Mouse (Mus musculus) liver, adult 2 months (tissue): ENCODE data around the gene Galnt2. TPM values are rescaled to one million over a fixed set of nuclear protein-coding genes. Genes with fewer than 3 reads are reported as not detected.
A peak's percentile ranks its signal among the peaks of the same experiment; 100 is the strongest.

Experiments
- DNase-seq: peaks from one replicate; pipeline ENCODE4 v3.0.0-alpha.2; 2011; ENCODE audit warnings: low read depth, low spot score; ENCODE audit errors: extremely low read depth
- H3K27ac ChIP-seq: fragments of 200-500 bp; replicated peaks from 2 replicates; pipeline ENCODE4 v1.5.1; 2012; ENCODE audit warnings: low read depth, mild to moderate bottlenecking, control low read depth, inconsistent platforms, low read length; ENCODE audit not compliant: insufficient read depth
- H3K27me3 ChIP-seq: fragments of 200-500 bp; 2 replicates; pipeline ENCODE4 v1.6.1; 2012; ENCODE audit warnings: mild to moderate bottlenecking, moderate library complexity, low read length, inconsistent platforms; ENCODE audit not compliant: control insufficient read depth, insufficient read depth
- H3K36me3 ChIP-seq: fragments of 200-500 bp; 2 replicates; pipeline ENCODE4 v1.6.1; 2012; ENCODE audit warnings: low read length, inconsistent platforms; ENCODE audit not compliant: control insufficient read depth, insufficient read depth
- H3K4me1 ChIP-seq: fragments of 200-500 bp; 2 replicates; pipeline ENCODE4 v1.6.1; 2011; ENCODE audit warnings: low read length; ENCODE audit not compliant: control insufficient read depth, insufficient read depth
- H3K4me3 ChIP-seq: fragments of 200-500 bp; 2 replicates; pipeline ENCODE4 v1.5.1; 2011; ENCODE audit warnings: low read depth, mild to moderate bottlenecking, control low read depth, low read length, moderate library complexity; ENCODE audit not compliant: insufficient read depth
- H3K79me2 ChIP-seq: fragments of 200-500 bp; 2 replicates; pipeline ENCODE4 v1.6.1; 2012; ENCODE audit warnings: inconsistent platforms, mild to moderate bottlenecking, low read length, moderate library complexity; ENCODE audit not compliant: control insufficient read depth, insufficient read depth
- H3K9ac ChIP-seq: fragments of 200-500 bp; 2 replicates; pipeline ENCODE4 v1.6.1; 2012; ENCODE audit warnings: low read depth, mild to moderate bottlenecking, control low read depth, inconsistent platforms, low read length
- CTCF ChIP-seq: fragments of 200-500 bp; IDR thresholded peaks from 2 replicates; pipeline ENCODE4 v1.5.1; 2011; ENCODE audit warnings: low read depth, low read length, control low read depth
- POLR2A ChIP-seq: fragments of 200-500 bp; IDR thresholded peaks from 2 replicates; pipeline ENCODE4 v1.6.1; 2011; ENCODE audit warnings: low read length, control low read depth; ENCODE audit not compliant: insufficient read depth; ENCODE audit errors: extremely low read depth
- WGBS: fragments of 180-500 bp; shearing (Covaris S2); methylation state at CpG from one replicate; pipeline ENCODE4 v1.1.7; 2018; 5-methylcytosine and 5-hydroxymethylcytosine counted together
- polyA plus RNA-seq: library from polyadenylated mRNA; depleted of rRNA; stranded (reverse); fragments of >200 nt; gene quantifications from 2 replicates; pipeline ENCODE4 v1.2.3, GENCODE M21; 2012
- total RNA-seq: library from RNA; depleted of rRNA; stranded (reverse); fragments of >200 nt; gene quantifications from 2 replicates; pipeline ENCODE4 v1.2.3, GENCODE M21; 2014

Galnt2 gene
- total and polyA plus RNA-seq, 2 experiments, result 7.3 to 9.3 TPM

DNA sequence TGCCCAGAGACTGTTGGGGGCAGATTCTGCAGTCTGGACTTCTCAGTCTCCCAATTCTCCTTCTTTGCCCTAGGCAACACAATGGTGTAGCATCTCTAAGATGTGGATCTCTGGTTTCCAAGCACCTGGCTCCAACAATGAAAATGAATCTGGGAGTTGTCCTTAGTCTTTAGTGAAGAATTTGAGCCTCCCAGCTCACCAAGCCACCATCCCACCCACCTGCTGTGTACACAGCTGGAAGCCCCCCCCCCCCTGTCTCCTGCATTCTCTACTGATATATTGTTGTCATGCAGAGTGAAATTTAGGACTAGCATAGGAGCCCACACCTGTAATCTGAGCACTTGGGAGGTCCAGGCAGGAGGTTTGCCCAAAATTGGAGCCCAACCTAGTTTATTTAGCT lies 14.2 kb upstream of the Galnt2 start:
- no peaks in the 10 kb centered on the region for H3K4me1 ChIP-seq
- H3K27ac ChIP-seq, result no peak overlapping the region
- H3K4me3 ChIP-seq, result no peak overlapping the region
- no peak overlapping the region for H3K9ac ChIP-seq
- TF ChIP-seq CTCF (no peak), POLR2A (no peak)
- H3K27me3 ChIP-seq, result peaks cover 6% of the 10 kb centered on the region; the same call in 1 of the 2 replicates
- H3K36me3 ChIP-seq, result no peaks in the 10 kb centered on the region
- no peak for DNase-seq
- H3K79me2 ChIP-seq, result no peaks in the 10 kb centered on the region

DNA sequence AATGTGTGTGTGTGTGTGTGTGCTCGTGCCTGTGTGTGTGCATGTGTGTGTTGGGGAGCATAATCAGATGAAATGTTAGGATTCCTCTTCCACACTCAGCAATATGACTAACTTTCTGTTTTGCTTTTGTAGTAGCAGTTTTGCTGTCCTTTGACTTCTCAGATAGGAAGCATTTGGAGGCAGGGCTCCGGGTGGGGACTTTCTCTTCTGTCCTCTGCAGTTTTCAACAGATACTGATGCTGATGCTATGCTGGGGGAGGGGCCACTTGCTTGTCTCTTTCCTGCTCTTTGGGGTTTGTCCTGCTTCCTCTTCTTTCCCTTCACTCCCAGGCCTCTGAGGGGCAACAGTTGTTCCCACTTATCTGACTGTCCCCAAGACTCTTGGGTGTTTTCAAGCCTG lies 1.3 kb upstream of the Galnt2 start:
- H3K4me3 ChIP-seq, result no peak overlapping the region
- no peaks in the 10 kb centered on the region for H3K36me3 ChIP-seq
- H3K27me3 ChIP-seq, result no peaks in the 10 kb centered on the region
- no peak overlapping the region for H3K9ac ChIP-seq
- 64% methylated on average over 2 of the region's 2 CpGs for WGBS
- no peak for DNase-seq
- TF ChIP-seq CTCF (no peak), POLR2A (no peak)
- H3K4me1 ChIP-seq, result peaks cover 6% of the 10 kb centered on the region; the same call in 1 of the 2 replicates
- H3K79me2 ChIP-seq, result peaks cover 13% of the 10 kb centered on the region
- H3K27ac ChIP-seq, result no peak overlapping the region

DNA sequence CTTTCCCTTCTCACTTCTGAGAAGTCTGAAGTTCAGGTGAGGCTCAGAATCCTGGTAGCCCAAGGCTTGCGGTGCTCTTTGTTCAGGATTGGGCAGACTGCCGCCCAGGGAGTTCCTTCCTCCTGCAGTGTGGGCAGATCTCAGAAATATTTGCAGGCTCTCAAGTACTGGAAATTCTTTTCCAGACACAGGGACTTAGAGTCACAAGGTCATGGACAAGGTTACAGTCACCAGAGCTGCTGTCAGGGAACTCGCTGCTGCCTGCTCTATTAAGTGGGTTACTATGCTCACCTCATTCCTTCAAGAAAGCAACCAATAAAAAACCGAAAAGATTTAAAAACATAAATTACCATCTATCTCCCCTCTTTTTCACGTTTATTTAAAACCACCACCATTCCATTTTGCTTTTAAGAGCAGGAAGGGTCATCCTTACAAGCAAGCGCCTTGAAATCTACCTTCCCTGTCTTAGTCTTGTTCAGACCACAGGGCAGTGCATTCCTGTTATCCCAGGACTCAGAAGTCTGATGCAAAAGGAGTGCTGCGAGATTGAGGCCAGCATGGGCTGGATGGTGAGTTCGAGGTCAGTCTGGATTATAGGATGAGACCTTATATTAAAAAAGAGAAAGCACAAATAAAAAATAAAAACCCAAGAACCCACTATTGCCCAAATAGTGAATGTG lies 555 bp upstream of the Galnt2 start:
- no peaks in the 10 kb centered on the region for H3K36me3 ChIP-seq
- peak overlapping the region; percentile 48 for H3K4me3 ChIP-seq
- TF ChIP-seq CTCF (no peak), POLR2A (no peak)
- peaks cover 19% of the 10 kb centered on the region for H3K79me2 ChIP-seq
- H3K9ac ChIP-seq, result no peak overlapping the region
- peaks cover 6% of the 10 kb centered on the region; the same call in 1 of the 2 replicates for H3K4me1 ChIP-seq
- no peaks in the 10 kb centered on the region for H3K27me3 ChIP-seq
- WGBS, result 56% methylated on average over 8 of the region's 8 CpGs
- no peak overlapping the region for H3K27ac ChIP-seq
- DNase-seq, result no peak

DNA sequence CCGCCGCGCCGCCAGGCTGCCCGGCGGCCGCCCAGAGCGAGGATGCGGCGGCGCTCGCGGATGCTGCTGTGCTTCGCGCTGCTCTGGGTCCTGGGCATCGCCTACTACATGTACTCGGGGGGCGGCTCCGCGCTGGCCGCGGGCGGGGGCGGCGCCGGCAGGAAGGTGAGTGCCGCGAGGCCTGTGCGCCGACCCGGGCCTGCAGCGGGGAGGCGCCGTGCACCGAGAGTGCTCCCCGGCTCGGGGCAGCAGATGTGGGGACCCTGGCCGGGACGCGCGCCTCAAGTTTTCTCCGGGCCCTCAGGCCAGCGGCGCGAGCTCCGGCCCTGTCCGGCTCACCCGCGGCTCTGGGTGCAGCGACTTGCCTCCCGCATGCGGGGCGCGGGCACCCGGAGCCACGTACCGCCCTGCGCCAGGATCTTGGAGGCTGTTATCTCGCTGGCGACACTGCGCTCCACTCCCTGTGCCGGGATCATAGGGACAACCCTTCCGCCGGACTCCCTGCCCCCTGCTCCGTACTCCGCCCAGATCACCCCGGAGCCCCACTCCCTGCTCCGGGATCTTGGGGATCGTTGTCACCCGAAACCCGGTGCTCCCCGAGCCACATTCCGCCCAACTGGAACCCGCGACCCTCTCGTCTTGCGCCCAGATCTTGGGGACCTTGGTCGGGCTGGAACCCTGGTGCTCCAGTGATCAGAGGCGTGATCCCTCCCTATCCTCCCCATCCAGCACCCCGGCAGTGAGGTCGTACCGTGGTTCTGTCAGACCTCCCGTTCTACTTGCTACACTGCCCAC lies 491 bp downstream of the Galnt2 start:
- TF ChIP-seq POLR2A (no peak), CTCF (peak; percentile 21; the same call in 1 of the 2 replicates)
- H3K27me3 ChIP-seq, result no peaks in the 10 kb centered on the region
- peak; percentile 57 for DNase-seq
- peak overlapping the region; percentile 79 for H3K4me3 ChIP-seq
- peaks cover 6% of the 10 kb centered on the region; the same call in 1 of the 2 replicates for H3K4me1 ChIP-seq
- peak overlapping the region; percentile 69 for H3K9ac ChIP-seq
- peak overlapping the region; percentile 29 for H3K27ac ChIP-seq
- WGBS, result 2% methylated on average over 63 of the region's 83 CpGs
- peaks cover 26% of the 10 kb centered on the region for H3K79me2 ChIP-seq
- H3K36me3 ChIP-seq, result no peaks in the 10 kb centered on the region

DNA sequence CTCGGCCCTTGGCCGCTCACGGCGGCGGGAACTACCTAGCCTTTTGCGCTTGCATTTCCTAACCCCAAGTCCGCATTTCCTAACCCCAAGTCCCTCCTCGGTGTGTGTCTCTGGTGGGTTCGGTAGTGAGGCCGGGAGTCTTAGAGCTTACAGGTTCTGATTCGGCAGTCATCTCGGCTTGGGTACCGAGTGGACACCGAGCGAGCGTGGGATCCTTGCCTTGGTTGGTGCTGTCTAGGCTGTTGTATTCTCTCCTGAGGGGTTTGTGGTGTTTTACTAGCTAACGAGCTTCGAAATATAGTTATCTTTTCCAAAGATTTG lies 1.0 kb downstream of the Galnt2 start:
- peaks cover 10% of the 10 kb centered on the region for H3K4me1 ChIP-seq
- H3K27ac ChIP-seq, result peak overlapping the region; percentile 29
- no peak for DNase-seq
- H3K9ac ChIP-seq, result peak overlapping the region; percentile 69
- peaks cover 31% of the 10 kb centered on the region for H3K79me2 ChIP-seq
- TF ChIP-seq CTCF, result no peak
- TF ChIP-seq POLR2A, result no peak
- 9% methylated on average over 18 of the region's 18 CpGs for WGBS
- no peaks in the 10 kb centered on the region for H3K36me3 ChIP-seq
- no peaks in the 10 kb centered on the region for H3K27me3 ChIP-seq
- H3K4me3 ChIP-seq, result peak overlapping the region; percentile 79

DNA sequence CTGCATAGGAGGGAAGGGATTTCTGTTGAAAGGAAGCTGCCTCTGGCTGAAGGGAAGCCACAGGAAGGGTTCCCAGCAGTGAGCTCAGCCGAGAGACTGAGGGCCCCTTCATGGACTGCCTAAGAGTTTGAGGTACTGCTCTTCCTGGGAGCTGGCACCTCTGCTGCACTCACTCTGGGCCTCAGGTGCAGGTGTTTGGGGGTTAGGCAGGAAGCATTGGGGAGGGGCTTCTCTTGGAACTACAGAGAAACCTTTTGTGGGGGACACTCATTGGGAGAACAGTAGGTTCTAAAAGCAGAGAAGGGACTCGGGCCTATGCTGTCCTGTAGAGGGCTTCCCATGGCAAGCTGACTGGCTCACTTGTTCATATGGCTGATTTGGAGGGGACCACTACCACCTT lies 3.3 kb downstream of the Galnt2 start:
- Histone ChIP-seq H3K9ac (no peak overlapping the region), H3K27me3 (no peaks in the 10 kb centered on the region), H3K36me3 (no peaks in the 10 kb centered on the region), H3K4me1 (peaks cover 10% of the 10 kb centered on the region), H3K4me3 (no peak overlapping the region), H3K79me2 (peaks cover 51% of the 10 kb centered on the region), H3K27ac (no peak overlapping the region)
- 77% methylated on average over 2 of the region's 2 CpGs for WGBS
- TF ChIP-seq POLR2A (no peak), CTCF (no peak)
- DNase-seq, result no peak
